Mouse (Mus musculus) hindbrain, embryonic 10.5 days (tissue): ENCODE measurements at regions not wholly inside any gene's neighbourhood (a gene's known extent, or its start where the extent isn't known, plus 50 kb on each side); places are given as distances from the start of the nearest gene placed in this dataset.
"Not testable (repeated sequence)": the region's sequence is repeated elsewhere in the genome, so short reads cannot be mapped to it uniquely, and the experiment has no call there.

ENCODE experiments used
- DNase-seq: peaks from one replicate; pipeline ENCODE4 v3.0.0-alpha.2; 2017; ENCODE audit warnings: low spot score
- H3K27ac ChIP-seq: fragments of 300-500 bp; sonication (generic); 2 replicates; pipeline ENCODE4 v1.5.1; 2016; ENCODE audit warnings: mild to moderate bottlenecking, moderate library complexity
- H3K27me3 ChIP-seq: fragments of 300-500 bp; sonication (generic); 2 replicates; pipeline ENCODE4 v1.6.1; 2016; ENCODE audit warnings: mild to moderate bottlenecking; ENCODE audit not compliant: poor library complexity, insufficient read depth, severe bottlenecking
- H3K36me3 ChIP-seq: fragments of 300-500 bp; sonication (generic); 2 replicates; pipeline ENCODE4 v1.6.1; 2016; ENCODE audit warnings: mild to moderate bottlenecking, moderate library complexity
- H3K4me1 ChIP-seq: fragments of 300-500 bp; sonication (generic); replicated peaks from 2 replicates; pipeline ENCODE4 v1.6.1; 2016; ENCODE audit warnings: mild to moderate bottlenecking
- H3K4me3 ChIP-seq: fragments of 300-500 bp; sonication (generic); 2 replicates; pipeline ENCODE4 v1.5.1; 2016; ENCODE audit warnings: mild to moderate bottlenecking, moderate library complexity
- H3K9me3 ChIP-seq: fragments of 300-500 bp; sonication (generic); 2 replicates; pipeline ENCODE4 v1.6.1; 2016; ENCODE audit warnings: mild to moderate bottlenecking, moderate library complexity
- WGBS: fragments of 180-500 bp; shearing (Covaris S2); methylation state at CpG from one replicate; pipeline ENCODE4 v1.1.7; 2016; 5-methylcytosine and 5-hydroxymethylcytosine counted together

- H3K4me1 ChIP-seq = peaks cover 8% of the 10 kb centered on the region
- H3K27ac ChIP-seq = no peak overlapping the region
- no peaks in the 10 kb centered on the region for H3K36me3 ChIP-seq
- no peaks in the 10 kb centered on the region for H3K27me3 ChIP-seq
- DNase-seq = no peak
- no peak overlapping the region for H3K4me3 ChIP-seq
- H3K9me3 ChIP-seq = no peaks in the 10 kb centered on the region
Observed at GRCm38 (mm10) chr5:12639549-12639948, 256.4 kb downstream of the Sema3d start.

GRCm38 (mm10) chr5:12646269-12646668 lies 263.1 kb downstream of the Sema3d start:
- H3K4me1 ChIP-seq = no peaks in the 10 kb centered on the region
- H3K27ac ChIP-seq = no peak overlapping the region
- H3K4me3 ChIP-seq = no peak overlapping the region
- no peak for DNase-seq
- H3K27me3 ChIP-seq = no peaks in the 10 kb centered on the region
- no peaks in the 10 kb centered on the region for H3K36me3 ChIP-seq
- 66% methylated on average over 2 of the region's 2 CpGs for WGBS
- H3K9me3 ChIP-seq = no peaks in the 10 kb centered on the region

- DNase-seq = no peak
- Histone ChIP-seq H3K4me3 (no peak overlapping the region), H3K27ac (no peak overlapping the region), H3K36me3 (no peaks in the 10 kb centered on the region), H3K4me1 (no peaks in the 10 kb centered on the region), H3K9me3 (0 out of 2 replicates have a peak, but pooled peaks cover 3% of the 10 kb centered on the region), H3K27me3 (no peaks in the 10 kb centered on the region)
- WGBS = 86% methylated on average over 2 of the region's 2 CpGs
Observed at GRCm38 (mm10) chr5:12673666-12674065, 290.5 kb downstream of the Sema3d start.

GRCm38 (mm10) chr5:12674134-12674533 lies 290.9 kb downstream of the Sema3d start:
- WGBS = 93% methylated on average over 4 of the region's 4 CpGs
- Histone ChIP-seq H3K36me3 (no peaks in the 10 kb centered on the region), H3K27me3 (no peaks in the 10 kb centered on the region), H3K9me3 (0 out of 2 replicates have a peak, but pooled peaks cover 3% of the 10 kb centered on the region), H3K4me1 (no peaks in the 10 kb centered on the region), H3K27ac (no peak overlapping the region), H3K4me3 (no peak overlapping the region)
- no peak for DNase-seq

GRCm38 (mm10) chr5:12676712-12677111 lies 293.5 kb downstream of the Sema3d start:
- Histone ChIP-seq H3K27ac (no peak overlapping the region), H3K36me3 (no peaks in the 10 kb centered on the region), H3K9me3 (no peaks in the 10 kb centered on the region), H3K4me3 (no peak overlapping the region), H3K4me1 (no peaks in the 10 kb centered on the region), H3K27me3 (no peaks in the 10 kb centered on the region)
- WGBS = 53% methylated on average over 3 of the region's 3 CpGs
- no peak for DNase-seq

- DNase-seq = no peak
- Histone ChIP-seq H3K27ac (no peak overlapping the region), H3K27me3 (no peaks in the 10 kb centered on the region), H3K4me3 (no peak overlapping the region), H3K4me1 (no peaks in the 10 kb centered on the region), H3K9me3 (peaks cover 8% of the 10 kb centered on the region), H3K36me3 (no peaks in the 10 kb centered on the region)
- 87% methylated on average over 3 of the region's 3 CpGs for WGBS
Observed at GRCm38 (mm10) chr5:12714894-12715293, 331.7 kb downstream of the Sema3d start.

GRCm38 (mm10) chr5:12751514-12751913 lies 368.3 kb downstream of the Sema3d start:
- H3K27me3 ChIP-seq = no peaks in the 10 kb centered on the region
- H3K27ac ChIP-seq = no peak overlapping the region
- peak; percentile 2 for DNase-seq
- H3K4me3 ChIP-seq = no peak overlapping the region
- H3K36me3 ChIP-seq = no peaks in the 10 kb centered on the region
- no peaks in the 10 kb centered on the region for H3K9me3 ChIP-seq
- no peaks in the 10 kb centered on the region for H3K4me1 ChIP-seq
- WGBS = 58% methylated on average over 5 of the region's 5 CpGs

GRCm38 (mm10) chr5:12759634-12760033 lies 365.6 kb upstream of the Sema3a start:
- Histone ChIP-seq H3K4me1 (no peaks in the 10 kb centered on the region), H3K9me3 (no peaks in the 10 kb centered on the region), H3K27me3 (no peaks in the 10 kb centered on the region), H3K36me3 (no peaks in the 10 kb centered on the region), H3K27ac (no peak overlapping the region), H3K4me3 (no peak overlapping the region)
- no peak for DNase-seq

- H3K4me3 ChIP-seq = no peak overlapping the region
- H3K27me3 ChIP-seq = no peaks in the 10 kb centered on the region
- H3K9me3 ChIP-seq = no peaks in the 10 kb centered on the region
- H3K36me3 ChIP-seq = no peaks in the 10 kb centered on the region
- H3K4me1 ChIP-seq = no peaks in the 10 kb centered on the region
- H3K27ac ChIP-seq = no peak overlapping the region
- no peak for DNase-seq
- WGBS = 84% methylated on average over 1 of the region's 1 CpGs
Observed at GRCm38 (mm10) chr5:12767383-12767782, 357.8 kb upstream of the Sema3a start.

- H3K36me3 ChIP-seq = no peaks in the 10 kb centered on the region
- H3K4me1 ChIP-seq = no peaks in the 10 kb centered on the region
- 89% methylated on average over 3 of the region's 3 CpGs for WGBS
- H3K27ac ChIP-seq = no peak overlapping the region
- no peak for DNase-seq
- H3K4me3 ChIP-seq = no peak overlapping the region
- H3K27me3 ChIP-seq = no peaks in the 10 kb centered on the region
- peaks cover 7% of the 10 kb centered on the region; the same call in 1 of the 2 replicates for H3K9me3 ChIP-seq
Observed at GRCm38 (mm10) chr5:12782681-12783080, 342.5 kb upstream of the Sema3a start.

- Histone ChIP-seq H3K4me1 (no peaks in the 10 kb centered on the region), H3K4me3 (no peak overlapping the region), H3K9me3 (no peaks in the 10 kb centered on the region), H3K27me3 (no peaks in the 10 kb centered on the region), H3K27ac (no peak overlapping the region), H3K36me3 (no peaks in the 10 kb centered on the region)
- WGBS = 89% methylated on average over 1 of the region's 1 CpGs
- DNase-seq = no peak
Observed at GRCm38 (mm10) chr5:12808729-12809128, 316.5 kb upstream of the Sema3a start.

- H3K4me1 ChIP-seq = no peaks in the 10 kb centered on the region
- no peak overlapping the region for H3K4me3 ChIP-seq
- no peaks in the 10 kb centered on the region for H3K9me3 ChIP-seq
- no peaks in the 10 kb centered on the region for H3K36me3 ChIP-seq
- H3K27me3 ChIP-seq = no peaks in the 10 kb centered on the region
- no peak overlapping the region for H3K27ac ChIP-seq
- no peak for DNase-seq
- WGBS = 83% methylated on average over 2 of the region's 2 CpGs
Observed at GRCm38 (mm10) chr5:12809884-12810283, 315.3 kb upstream of the Sema3a start.

GRCm38 (mm10) chr5:12847207-12847606 lies 278.0 kb upstream of the Sema3a start:
- peaks cover 11% of the 10 kb centered on the region for H3K9me3 ChIP-seq
- not testable (repeated sequence) for DNase-seq, H3K27me3 ChIP-seq, H3K36me3 ChIP-seq, H3K4me3 ChIP-seq, H3K4me1 ChIP-seq, H3K27ac ChIP-seq
- 80% methylated on average over 3 of the region's 3 CpGs for WGBS

- Histone ChIP-seq H3K4me3 (no peak overlapping the region), H3K27ac (no peak overlapping the region), H3K36me3 (no peaks in the 10 kb centered on the region), H3K27me3 (no peaks in the 10 kb centered on the region), H3K9me3 (no peaks in the 10 kb centered on the region), H3K4me1 (no peaks in the 10 kb centered on the region)
- no peak for DNase-seq
- WGBS = 69% methylated on average over 2 of the region's 2 CpGs
Observed at GRCm38 (mm10) chr5:12856869-12857268, 268.3 kb upstream of the Sema3a start.
